Mouse (Mus musculus): ENCODE measurements around the gene Syne3. TPM values are rescaled to one million over a fixed set of nuclear protein-coding genes. Genes with fewer than 3 reads are reported as not detected.

The Syne3 gene
- 13.4 and 20.1 TPM in 2 replicates for total RNA-seq (2014; fragmentation: Nextera tagmentation)
- total RNA-seq (2017): 20.3 and 22.4 TPM in 2 replicates

GRCm38 (mm10) chr12:105009370-105010212, at the start of gene Syne3:
Syne3 (minus strand) TSS chr12:105009809.
- ATAC-seq (replicated peaks; ENCODE audit: poor library complexity, severe bottlenecking): peak; percentile 34

DNA sequence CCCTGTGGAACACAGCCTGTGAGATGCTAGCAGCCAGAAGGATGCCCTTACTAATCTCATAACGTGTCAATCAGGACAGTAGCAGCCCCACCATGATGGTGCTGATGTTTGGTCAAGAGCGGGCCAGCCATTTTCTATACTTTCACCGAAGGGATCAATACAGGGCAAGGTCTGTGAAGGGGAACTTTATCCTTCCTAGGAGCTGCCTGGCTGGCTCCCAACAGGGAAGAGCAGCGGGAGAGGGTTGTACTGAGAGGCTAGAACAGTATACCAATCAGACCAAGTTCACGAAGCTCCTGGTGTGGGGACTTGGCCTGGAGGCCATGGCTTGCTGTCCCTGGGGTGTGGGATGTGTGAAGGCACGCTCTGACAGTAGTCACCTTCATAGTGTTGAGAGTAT, 45.7 kb upstream of the Syne3 start:
- ATAC-seq (replicated peaks; ENCODE audit: poor library complexity, severe bottlenecking): no peak

DNA sequence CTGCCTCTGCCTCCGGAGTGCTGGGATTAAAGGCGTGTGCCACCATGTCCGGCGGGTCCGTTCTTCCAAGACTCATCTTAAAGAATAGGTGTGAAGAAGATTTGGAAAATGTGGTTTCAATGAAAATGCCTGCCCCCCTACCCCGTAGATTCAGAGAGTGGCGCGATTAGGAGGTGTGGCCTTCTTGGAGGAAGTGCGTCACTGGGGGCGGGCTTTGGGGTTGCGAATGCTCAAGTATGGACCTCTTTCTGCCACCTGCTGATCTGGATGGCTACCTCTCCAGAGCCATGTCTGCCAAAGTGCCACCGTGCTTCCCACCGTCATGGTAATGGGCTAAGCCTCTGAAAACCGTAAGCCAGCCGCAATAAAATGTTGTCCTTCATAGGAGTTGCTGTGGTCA, 44.4 kb upstream of the Syne3 start:
- no peak for ATAC-seq (replicated peaks; ENCODE audit: poor library complexity, severe bottlenecking)

- ATAC-seq (replicated peaks; ENCODE audit: poor library complexity, severe bottlenecking): peak; percentile 77
Measured at GRCm38 (mm10) chr12:105050898-105051297, 41.3 kb upstream of the Syne3 start.

- ATAC-seq (replicated peaks; ENCODE audit: poor library complexity, severe bottlenecking): no peak
Measured at GRCm38 (mm10) chr12:105049813-105050212, 40.2 kb upstream of the Syne3 start.

DNA sequence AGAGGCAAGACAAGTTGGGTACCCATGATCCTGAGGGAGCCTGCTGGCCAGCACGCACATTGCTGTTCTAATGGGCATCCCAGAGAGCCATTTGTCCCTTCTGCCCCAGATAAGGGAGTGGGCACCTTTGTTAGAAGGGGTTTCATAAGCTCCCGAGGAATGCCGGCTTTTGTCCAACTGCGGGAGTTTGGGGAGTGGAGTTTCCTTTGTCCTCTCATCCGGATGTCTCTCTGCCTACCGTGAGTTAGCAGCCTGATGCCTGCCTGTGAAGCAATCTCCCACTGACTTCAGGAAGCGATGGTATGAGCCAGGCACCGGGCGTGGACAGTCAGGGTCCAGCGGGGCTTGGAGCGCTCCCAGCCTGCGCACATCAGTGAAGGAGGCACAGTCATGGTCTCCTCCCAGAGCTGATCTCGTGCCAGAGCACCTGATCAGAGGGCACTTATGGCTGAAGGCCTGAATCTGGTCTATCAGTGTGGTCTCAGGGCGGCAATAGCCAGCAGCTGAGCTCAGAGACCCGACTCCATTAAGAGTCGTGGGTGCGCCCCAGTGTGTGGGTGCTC, 38.8 kb upstream of the Syne3 start:
- ATAC-seq (replicated peaks; ENCODE audit: poor library complexity, severe bottlenecking): peak; percentile 37; the same call in 1 of the 2 replicates

GRCm38 (mm10) chr12:105044775-105045174, 35.2 kb upstream of the Syne3 start:
- ATAC-seq (replicated peaks; ENCODE audit: poor library complexity, severe bottlenecking): no peak

DNA sequence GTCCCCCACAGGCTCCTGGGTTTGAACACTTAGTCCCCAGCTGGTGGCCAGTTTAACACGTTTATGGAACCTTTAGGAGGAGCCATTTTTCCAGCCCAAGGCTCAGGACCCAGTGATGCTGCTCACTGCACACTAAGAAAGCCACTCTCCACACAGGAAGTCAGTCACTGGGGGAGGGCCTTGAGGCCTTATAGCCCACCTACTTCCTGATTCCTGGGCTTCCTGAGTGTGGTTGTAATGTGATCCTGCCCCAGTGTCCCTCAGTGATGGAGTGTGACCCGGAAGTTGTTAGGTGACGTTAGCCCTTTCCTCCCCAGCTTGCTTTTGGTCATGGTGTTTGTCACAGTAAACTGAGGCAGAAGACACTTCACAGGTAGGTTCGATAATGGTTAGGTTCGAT, 33.5 kb upstream of the Syne3 start:
- no peak for ATAC-seq (replicated peaks; ENCODE audit: poor library complexity, severe bottlenecking)

GRCm38 (mm10) chr12:105040950-105041349, 31.3 kb upstream of the Syne3 start:
- ATAC-seq (replicated peaks; ENCODE audit: poor library complexity, severe bottlenecking): no peak

GRCm38 (mm10) chr12:105039578-105040289, 30.1 kb upstream of the Syne3 start:
- no peak for ATAC-seq (replicated peaks; ENCODE audit: poor library complexity, severe bottlenecking)

DNA sequence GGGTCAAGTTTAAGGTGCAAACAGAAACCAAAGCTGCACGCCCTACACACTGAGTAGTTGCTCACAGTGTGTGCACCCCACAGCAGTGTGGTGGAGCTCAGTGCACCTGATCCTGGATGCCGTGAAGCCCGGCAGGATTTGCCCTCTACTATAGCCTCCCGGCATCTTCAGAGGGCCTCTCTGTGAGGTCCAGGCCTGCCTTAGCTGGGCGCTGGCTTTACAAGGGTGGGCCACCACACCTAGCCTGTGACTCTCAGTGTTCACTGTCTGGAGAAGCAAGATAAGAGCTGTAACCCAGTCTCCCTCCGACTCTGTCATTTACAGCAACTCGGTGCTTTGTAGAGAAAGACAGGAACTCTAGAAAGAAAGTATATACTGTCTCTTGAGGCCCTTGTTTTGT, 29.3 kb upstream of the Syne3 start:
- no peak for ATAC-seq (replicated peaks; ENCODE audit: poor library complexity, severe bottlenecking)

- no peak for ATAC-seq (replicated peaks; ENCODE audit: poor library complexity, severe bottlenecking)
Measured at GRCm38 (mm10) chr12:105038211-105038610, 28.6 kb upstream of the Syne3 start.

DNA sequence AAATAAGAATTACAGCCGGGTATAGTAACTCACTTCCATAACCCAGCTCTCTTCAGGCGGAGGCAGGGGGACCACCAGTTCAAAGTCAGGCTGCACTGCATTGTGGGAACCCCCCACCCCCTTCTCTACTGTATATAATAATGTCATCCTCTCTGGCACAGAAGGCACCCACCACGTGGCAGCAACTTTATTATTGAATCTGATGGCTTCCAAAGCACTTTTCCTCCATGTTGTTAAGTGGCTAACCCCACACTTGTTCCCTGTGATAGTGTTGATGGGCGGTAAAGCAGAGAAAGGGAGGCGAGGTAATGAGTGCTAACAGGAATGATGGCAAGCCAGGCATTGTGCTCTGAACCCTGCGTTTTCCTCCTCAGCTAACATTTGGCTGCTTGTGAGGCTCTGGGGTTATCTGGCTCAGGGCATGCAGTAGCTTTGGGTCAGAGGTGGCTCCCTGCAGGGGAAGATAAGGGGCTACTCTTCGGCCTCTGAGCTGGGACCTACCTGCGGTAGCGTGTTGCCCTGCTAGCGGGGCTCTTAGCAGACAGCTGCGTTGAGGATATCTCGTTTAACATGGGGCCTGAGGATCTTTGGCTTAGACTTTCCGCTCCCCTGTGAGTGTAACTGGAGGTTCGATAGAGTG, 24.6 kb upstream of the Syne3 start:
- no peak for ATAC-seq (replicated peaks; ENCODE audit: poor library complexity, severe bottlenecking)

DNA sequence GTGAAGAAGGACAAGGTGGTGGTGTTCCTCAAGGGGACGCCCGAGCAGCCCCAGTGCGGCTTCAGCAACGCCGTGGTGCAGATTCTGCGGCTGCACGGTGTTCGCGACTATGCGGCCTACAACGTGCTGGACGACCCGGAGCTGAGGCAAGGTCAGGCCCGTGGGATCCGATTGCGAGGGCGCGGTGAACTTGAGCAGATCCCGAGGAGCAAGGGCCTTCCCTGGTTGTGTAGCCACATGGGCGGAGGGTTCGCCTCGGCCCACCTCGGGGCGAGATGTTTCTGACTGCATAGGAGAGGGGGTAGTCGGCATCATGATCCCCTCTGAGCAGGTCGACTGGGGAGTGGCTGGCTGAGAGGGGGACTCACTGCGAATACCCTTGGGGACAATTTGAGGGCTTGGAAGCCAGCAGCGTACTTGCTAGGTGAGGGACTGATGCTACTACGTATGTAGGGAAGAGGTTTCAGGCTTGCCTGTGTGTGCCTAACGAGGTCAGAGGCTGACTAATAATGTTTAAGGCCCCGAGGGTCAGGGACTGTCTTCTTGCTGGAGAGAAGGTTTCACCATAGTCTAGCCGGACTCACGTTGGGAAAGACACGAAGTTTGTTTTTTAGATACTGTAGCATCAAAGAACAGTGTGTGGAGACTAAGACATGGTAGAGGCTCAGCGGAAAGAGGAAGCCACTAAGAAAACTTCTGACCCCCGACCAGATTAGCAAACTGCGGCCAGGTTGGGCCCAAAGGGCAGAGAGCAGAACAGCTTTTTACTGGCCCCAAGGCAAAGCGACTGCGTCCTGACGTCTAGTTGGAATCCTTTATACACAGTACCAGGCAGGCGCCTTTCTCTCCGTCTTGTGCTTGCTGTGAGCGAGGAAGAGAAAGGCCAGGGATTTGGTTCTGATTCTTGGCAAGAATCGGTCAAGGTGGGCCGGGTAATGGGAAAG, 23.5 kb upstream of the Syne3 start:
- ATAC-seq (replicated peaks; ENCODE audit: poor library complexity, severe bottlenecking): peak; percentile 10

GRCm38 (mm10) chr12:105032147-105032831, 22.7 kb upstream of the Syne3 start, which contains the start of gene Glrx5:
Glrx5 (plus strand) TSS chr12:105032688.
- ATAC-seq (replicated peaks; ENCODE audit: poor library complexity, severe bottlenecking): peak; percentile 76

DNA sequence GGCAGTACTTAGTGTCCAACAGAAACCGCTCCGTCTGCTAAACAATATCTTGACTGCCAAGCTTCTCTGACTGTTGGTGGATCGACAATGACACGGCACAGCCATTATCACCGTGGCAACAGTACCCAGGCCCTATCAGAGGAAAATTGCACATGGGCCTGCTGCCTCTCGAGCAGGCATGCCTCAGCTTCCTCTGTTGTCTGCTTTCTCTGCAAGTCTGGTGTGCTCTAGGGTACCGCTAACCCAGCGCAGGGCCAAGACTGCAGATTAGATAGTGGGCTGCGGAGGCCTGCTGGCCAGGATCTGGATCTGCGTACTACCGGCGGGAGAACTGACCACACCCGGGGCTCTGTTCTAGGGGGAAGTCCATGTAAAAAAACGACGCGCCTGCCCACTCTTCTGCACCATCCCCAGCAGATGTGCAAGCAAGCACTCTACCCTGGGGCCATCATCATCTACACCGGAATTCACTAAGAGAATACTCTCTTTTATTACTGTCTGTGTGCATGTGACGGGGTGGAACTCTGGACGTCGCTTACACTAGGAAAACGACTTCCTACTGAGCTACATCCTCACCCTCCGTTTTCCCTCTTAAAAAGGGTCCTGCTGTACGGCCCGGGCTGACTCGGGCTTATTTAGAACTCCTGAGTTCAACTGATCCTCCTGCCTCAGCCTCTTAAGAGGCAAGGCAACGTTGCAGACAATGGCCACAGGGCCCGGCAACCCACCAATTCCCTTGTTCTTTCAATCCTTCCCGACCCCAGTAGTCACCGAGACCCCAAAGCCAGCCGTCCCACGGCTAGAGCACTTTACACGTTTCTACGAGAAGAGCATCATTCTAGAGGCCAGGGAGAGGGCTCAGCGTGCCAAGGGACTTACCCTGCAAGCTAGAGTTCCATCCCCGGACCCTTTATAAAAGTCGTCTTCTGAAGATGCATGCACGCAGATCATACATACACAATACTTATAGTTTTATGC, 21.8 kb upstream of the Syne3 start:
- ATAC-seq (replicated peaks; ENCODE audit: poor library complexity, severe bottlenecking): peak; percentile 13

DNA sequence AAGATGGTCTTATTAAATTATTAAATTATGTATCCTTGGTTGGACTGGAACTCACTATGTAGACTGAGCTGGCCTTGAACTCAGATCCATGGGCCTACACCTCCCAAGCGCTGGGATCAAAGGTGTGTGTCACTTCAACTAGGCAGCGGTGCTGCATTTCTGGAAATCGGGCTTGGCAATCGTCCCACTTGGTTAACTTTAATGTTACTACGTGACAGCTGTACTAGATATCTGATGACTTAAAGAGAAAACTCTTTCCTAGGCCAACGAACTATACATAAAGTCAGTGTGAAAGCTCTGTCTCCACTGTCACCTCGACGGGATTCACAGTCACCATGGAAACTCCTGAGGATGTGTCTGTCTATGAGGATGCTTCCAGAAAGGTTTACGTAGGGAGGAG, 20.3 kb upstream of the Syne3 start:
- no peak for ATAC-seq (replicated peaks; ENCODE audit: poor library complexity, severe bottlenecking)
